Mouse (Mus musculus) urinary bladder, postnatal 4 days (tissue): ENCODE measurements around the gene Fam131a.
"Not testable (repeated sequence)": the region's sequence is repeated elsewhere in the genome, so short reads cannot be mapped to it uniquely, and the experiment has no call there.

Source experiments
- DNase-seq, 2 experiments: peaks; one replicate each; pipeline ENCODE4 v3.0.0; 2021 to 2022; ENCODE audit warnings: low spot score in 2 of 2

Fam131a gene

DNA sequence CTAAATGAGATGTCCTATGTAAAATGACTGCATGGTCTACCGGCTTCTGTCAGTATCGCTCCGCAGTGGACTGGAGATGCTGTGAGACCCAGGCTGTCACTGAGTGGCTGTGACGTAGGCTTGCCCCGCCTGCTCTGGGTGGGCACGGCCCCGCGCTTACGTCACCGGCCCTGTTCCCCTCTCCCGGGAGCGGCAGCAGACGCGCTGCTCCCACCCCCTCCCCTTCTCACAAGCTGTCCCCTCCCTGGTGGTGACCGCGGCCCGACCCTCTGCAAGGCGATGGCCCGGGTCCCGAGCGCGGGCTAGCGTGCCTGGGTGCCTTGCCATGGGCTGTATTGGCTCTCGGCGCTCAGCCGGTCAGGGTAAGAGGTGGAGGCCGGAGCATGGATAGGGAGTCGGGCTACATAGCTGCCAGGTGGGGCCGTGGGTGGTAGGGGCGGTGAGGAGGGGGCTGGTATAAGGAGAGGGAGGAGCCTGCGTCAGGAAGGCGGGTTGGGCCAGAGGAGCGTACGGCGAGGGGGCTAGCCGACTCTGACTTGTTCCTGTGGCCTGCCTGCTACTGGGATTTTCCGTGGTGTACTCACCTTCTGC lies at the start of gene Fam131a:
Fam131a (plus strand) TSS at position 131 of the 591 bp plus-strand sequence.
- peak; percentile 82 to 88 for DNase-seq

GRCm38 (mm10) chr16:20643911-20644310 lies 49.1 kb upstream of the Fam131a start:
- DNase-seq = no peak

GRCm38 (mm10) chr16:20651076-20651946 lies 41.7 kb upstream of the Fam131a start, which contains the start of gene Psmd2:
Gene Psmd2 (plus strand): TSS chr16:20651652.
- DNase-seq = peak; percentile 94 to 98

DNA sequence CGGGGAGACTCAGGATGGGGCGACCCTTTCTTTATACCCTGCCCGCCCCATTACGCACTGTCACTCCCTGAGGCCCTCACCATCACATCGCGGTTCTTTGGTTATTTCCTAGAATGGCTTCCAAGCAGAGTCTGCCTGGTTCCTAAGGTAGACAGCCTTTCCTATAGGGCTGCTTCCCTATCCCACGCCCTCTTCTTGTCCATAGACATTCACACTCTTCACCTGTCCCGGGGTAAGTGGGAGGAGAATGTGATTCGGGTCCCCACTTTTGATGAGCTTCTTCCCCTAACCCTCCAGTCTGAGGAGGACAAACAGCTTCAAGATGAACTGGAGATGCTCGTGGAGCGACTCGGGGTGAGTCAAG lies 41.1 kb upstream of the Fam131a start:
- DNase-seq = no peak

- no peak for DNase-seq
Observed at GRCm38 (mm10) chr16:20653315-20653714, 39.7 kb upstream of the Fam131a start.

DNA sequence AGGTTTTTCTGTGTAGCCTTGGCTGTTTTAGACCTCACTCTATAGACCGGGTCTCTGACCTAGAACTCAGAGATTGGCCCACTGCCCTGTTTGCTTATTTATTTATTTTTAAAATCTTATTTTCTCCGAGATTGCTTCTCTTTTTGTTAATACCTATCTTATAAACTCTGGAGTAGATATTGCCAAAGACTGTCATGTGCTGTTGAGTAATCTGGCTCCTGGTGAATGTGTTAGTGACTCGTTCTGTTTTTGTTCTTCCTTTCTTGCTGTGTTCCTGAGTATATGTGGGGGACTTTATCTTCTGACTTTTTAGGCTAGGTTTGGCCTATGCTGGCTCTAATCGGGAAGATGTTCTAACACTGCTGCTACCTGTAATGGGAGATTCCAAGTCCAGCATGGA lies 35.4 kb upstream of the Fam131a start:
- DNase-seq = no peak

- DNase-seq = not testable (repeated sequence)
Observed at GRCm38 (mm10) chr16:20668013-20668412, 25.0 kb upstream of the Fam131a start, which contains the start of gene Eif4g1. Gene Eif4g1 (plus strand): TSS chr16:20668313.

DNA sequence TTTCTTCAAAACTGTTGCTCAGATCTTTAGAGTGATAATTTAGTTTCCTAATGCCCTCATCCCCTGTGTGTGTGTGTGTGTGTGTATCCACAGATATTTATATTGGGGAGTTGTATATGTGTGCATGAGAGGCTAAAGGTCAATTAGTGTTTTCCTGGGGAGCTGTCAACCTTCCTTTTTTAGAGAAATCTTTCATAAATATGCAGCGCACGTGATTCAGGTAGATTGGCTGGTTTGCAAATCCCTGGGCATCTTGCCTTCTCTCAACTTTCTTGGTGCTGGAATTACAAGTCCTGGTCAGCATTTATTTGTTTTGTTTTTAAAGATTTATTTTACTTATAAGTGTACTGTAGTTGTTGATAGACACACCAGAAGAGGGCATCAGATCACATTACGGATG lies 22.8 kb upstream of the Fam131a start:
- DNase-seq = no peak

DNA sequence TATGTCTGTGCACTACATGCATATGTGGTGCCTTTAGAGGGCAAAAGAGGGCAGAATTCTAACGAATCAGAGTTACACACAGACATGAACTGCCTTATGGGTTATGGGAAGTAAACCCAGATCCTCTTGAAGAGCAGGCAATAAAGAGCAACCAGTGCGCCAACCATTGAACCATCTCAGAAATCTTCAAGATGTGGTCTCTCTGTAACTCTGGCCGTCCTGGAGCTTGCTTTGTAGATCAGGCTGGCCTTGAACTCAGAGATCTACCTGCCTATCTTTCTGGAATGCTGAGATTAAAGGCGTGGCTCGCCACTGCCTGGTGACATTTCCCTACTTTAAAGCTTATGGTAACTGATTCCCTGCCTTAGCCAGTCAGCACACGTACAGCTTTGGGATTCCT lies 21.2 kb upstream of the Fam131a start:
- no peak for DNase-seq

DNA sequence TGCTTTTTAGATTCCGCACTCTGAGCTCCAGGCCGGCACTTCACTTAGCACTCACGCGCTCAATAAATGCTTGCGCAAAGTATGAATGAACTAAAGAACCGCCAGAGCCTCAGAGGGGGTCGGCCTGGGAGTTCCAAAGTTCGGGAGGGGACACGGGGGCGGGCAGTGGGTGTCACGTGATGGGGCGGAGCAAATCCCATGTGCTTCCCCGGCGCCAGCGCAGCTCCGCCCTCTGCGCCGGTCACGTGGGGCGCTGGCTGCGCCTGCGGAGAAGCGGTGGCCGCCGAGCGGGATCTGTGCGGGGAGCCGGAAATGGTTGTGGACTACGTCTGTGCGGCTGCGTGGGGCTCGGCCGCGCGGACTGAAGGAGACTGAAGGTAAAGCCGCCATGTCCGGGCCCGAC lies 20.5 kb upstream of the Fam131a start:
- DNase-seq = peak; percentile 96 to 97

DNA sequence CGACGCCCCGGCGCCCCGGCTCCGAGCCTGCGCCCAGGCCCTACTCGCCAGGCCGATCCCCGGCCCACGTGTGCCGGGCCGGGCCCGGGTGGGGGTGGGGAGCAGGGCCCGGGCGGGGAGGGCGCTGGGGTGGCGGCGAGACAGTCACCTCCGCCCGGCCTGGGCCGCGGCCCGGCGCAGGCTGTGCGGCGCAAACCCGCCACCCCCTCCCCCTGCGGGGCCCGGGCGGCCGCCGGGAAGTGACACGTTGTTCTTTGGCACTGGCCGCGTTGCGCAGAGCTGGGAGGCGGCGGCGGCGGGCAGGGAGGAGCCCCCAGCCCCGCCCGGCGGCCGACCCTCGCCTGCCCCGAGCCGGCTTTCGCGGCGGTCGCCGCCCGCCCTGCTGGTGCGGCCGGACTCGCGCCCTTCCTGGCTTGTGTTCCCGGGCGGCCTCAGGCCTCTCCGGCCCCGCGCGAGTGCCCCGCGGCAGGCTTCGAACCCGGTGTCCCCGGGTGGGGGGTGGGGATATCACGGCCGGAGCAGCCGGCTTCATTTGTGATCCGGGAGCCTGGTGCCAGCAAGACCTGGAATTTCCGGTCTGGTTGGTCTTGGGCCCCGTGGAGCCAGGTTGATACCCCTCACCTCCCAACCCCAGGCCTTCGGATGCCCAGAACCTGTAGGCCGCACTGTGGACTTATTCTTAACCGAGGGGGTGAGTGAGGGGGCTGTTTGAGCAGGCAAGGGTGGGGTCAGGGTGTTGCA lies 19.9 kb upstream of the Fam131a start:
- DNase-seq = peak; percentile 72 to 75

- DNase-seq = no peak
Observed at GRCm38 (mm10) chr16:20673706-20674303, 19.2 kb upstream of the Fam131a start.

DNA sequence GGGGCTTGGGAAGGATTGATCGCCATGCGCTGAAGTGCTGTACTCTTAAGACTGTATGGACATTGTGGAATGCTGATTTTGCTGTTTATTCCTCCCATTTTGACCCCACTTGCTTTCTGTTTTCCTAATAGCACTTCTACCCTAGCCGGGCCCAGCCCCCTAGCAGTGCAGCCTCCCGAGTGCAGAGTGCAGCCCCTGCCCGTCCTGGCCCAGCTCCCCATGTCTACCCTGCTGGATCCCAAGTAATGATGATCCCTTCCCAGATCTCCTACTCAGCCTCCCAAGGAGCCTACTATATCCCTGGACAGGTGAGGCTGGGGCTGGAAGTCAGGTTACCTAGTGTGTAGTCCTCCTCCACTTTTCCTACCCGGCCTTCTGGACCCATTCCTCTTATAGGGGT lies 17.8 kb upstream of the Fam131a start:
- no peak for DNase-seq

- DNase-seq = no peak
Observed at GRCm38 (mm10) chr16:20676702-20677101, 16.3 kb upstream of the Fam131a start.

GRCm38 (mm10) chr16:20677380-20677779 lies 15.7 kb upstream of the Fam131a start:
- no peak for DNase-seq

GRCm38 (mm10) chr16:20677974-20678675 lies 14.9 kb upstream of the Fam131a start:
- peak; percentile 76 to 88 for DNase-seq

GRCm38 (mm10) chr16:20690774-20691173 lies 2.3 kb upstream of the Fam131a start:
- DNase-seq = no peak

GRCm38 (mm10) chr16:20691617-20692016 lies 1.4 kb upstream of the Fam131a start:
- no peak for DNase-seq

GRCm38 (mm10) chr16:20692241-20692965 lies 638 bp upstream of the Fam131a start:
- DNase-seq = no peak

DNA sequence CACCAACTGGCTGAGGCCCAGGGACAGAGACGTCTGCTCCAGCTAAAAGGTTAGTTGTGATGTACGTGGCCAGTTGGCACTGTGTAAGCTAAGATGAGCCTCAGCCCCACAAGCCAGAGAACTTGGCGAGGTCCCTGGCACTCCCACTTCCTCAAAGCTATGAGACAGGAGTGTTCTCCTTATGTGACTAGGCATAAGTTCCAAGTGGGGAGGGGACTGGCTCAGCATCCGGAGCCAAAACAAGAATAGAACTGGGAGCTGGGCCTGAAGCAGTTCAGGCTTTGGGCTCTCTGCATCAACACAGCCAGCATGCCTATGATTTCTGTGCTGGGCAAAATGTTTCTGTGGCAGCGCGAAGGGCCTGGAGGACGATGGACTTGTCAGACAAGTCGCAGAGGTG lies 1.7 kb downstream of the Fam131a start:
- DNase-seq = peak in 1 of 2 experiments; percentile 50
